Mouse (Mus musculus) liver, embryonic 15.5 days (tissue): ENCODE results near the gene D030056L22Rik. TPM values are rescaled to one million over a fixed set of nuclear protein-coding genes. Genes with fewer than 3 reads are reported as not detected.

Experiments
- ATAC-seq: fragments of 200-750 bp; cut with Nextera tagmentation; 2 replicates; pipeline ENCODE4 v1.8.0; 2017; ENCODE audit warnings: moderate number of reproducible peaks, mild to moderate bottlenecking, moderate library complexity; ENCODE audit not compliant: insufficient read depth
- H3K27ac ChIP-seq: fragments of 300-500 bp; sonication (generic); replicated peaks from 2 replicates; pipeline ENCODE4 v1.5.1; 2015; ENCODE audit warnings: mild to moderate bottlenecking, inconsistent platforms
- H3K27me3 ChIP-seq: fragments of 300-500 bp; sonication (generic); 2 replicates; pipeline ENCODE4 v1.6.1; 2015; ENCODE audit warnings: mild to moderate bottlenecking, inconsistent platforms
- H3K36me3 ChIP-seq: fragments of 300-500 bp; sonication (generic); replicated peaks from 2 replicates; pipeline ENCODE4 v1.6.1; 2015; ENCODE audit warnings: moderate library complexity, mild to moderate bottlenecking, inconsistent platforms
- H3K4me1 ChIP-seq: fragments of 300-500 bp; sonication (generic); replicated peaks from 2 replicates; pipeline ENCODE4 v1.6.1; 2015; ENCODE audit warnings: inconsistent platforms
- H3K4me2 ChIP-seq: fragments of 300-500 bp; sonication (generic); 2 replicates; pipeline ENCODE4 v1.6.1; 2015; ENCODE audit warnings: moderate library complexity, mild to moderate bottlenecking, inconsistent platforms
- H3K4me3 ChIP-seq: fragments of 300-500 bp; sonication (generic); replicated peaks from 2 replicates; pipeline ENCODE4 v1.5.1; 2015; ENCODE audit warnings: mild to moderate bottlenecking, inconsistent platforms
- H3K9ac ChIP-seq: fragments of 300-500 bp; sonication (generic); 2 replicates; pipeline ENCODE4 v1.6.1; 2015; ENCODE audit warnings: moderate library complexity, mild to moderate bottlenecking, inconsistent platforms
- H3K9me3 ChIP-seq: fragments of 300-500 bp; sonication (generic); replicated peaks from 2 replicates; pipeline ENCODE4 v1.6.1; 2016; ENCODE audit warnings: inconsistent platforms
- WGBS: fragments of 180-500 bp; shearing (Covaris S2); methylation state at CpG from one replicate; pipeline ENCODE4 v1.1.7; 2015; ENCODE audit warnings: mixed read lengths; ENCODE audit not compliant: insufficient replicate concordance; 5-methylcytosine and 5-hydroxymethylcytosine counted together
- polyA plus RNA-seq: library from polyadenylated mRNA; unstranded; fragments of >200 nt; fragmentation: Nextera tagmentation; extraction: Ambion mirVana; gene quantifications from 2 replicates; pipeline ENCODE4 v1.2.1, GENCODE M21; 2015

Gene D030056L22Rik
- polyA plus RNA-seq, 1 experiment from 2014 or later = 33.5 TPM

- Histone ChIP-seq H3K9me3 (no peaks in the 10 kb centered on the region), H3K9ac (no peak overlapping the region), H3K4me1 (peaks cover 11% of the 10 kb centered on the region), H3K4me2 (no peak overlapping the region), H3K27me3 (no peaks in the 10 kb centered on the region), H3K4me3 (no peak overlapping the region), H3K27ac (no peak overlapping the region), H3K36me3 (no peaks in the 10 kb centered on the region)
- no peak for ATAC-seq
- 66% methylated on average over 9 of the region's 9 CpGs for WGBS
Observed at GRCm38 (mm10) chr19:18758916-18759315, 45.9 kb downstream of the D030056L22Rik start.

- peaks cover 3% of the 10 kb centered on the region for H3K4me1 ChIP-seq
- no peaks in the 10 kb centered on the region for H3K27me3 ChIP-seq
- WGBS = 60% methylated on average over 5 of the region's 5 CpGs
- H3K36me3 ChIP-seq = no peaks in the 10 kb centered on the region
- no peaks in the 10 kb centered on the region for H3K9me3 ChIP-seq
- H3K9ac ChIP-seq = no peak overlapping the region
- H3K4me2 ChIP-seq = no peak overlapping the region
- H3K4me3 ChIP-seq = no peak overlapping the region
- H3K27ac ChIP-seq = no peak overlapping the region
- ATAC-seq = no peak
Observed at GRCm38 (mm10) chr19:18766399-18766798, 53.4 kb downstream of the D030056L22Rik start.

Other genes with a start within 250 kb of the D030056L22Rik start
- 64.6 and 66.5 TPM in 2 replicates for gene Ostf1, start 81.4 kb upstream of the D030056L22Rik start, polyA plus RNA-seq
- 5.5 and 5.9 TPM in 2 replicates for gene Nmrk1, start 81.2 kb upstream of the D030056L22Rik start, polyA plus RNA-seq
- gene Carnmt1, start 42.4 kb upstream of the D030056L22Rik start, polyA plus RNA-seq = 14.7 and 16.8 TPM in 2 replicates
- gene Trpm6, start 36.8 kb downstream of the D030056L22Rik start, polyA plus RNA-seq = 0.03 TPM in 1 of 2 replicates, not detected in the other